Mouse (Mus musculus): ENCODE results near the gene Krt84. TPM values are rescaled to one million over a fixed set of nuclear protein-coding genes. Genes with fewer than 3 reads are reported as not detected.
"Not testable (repeated sequence)": the region's sequence is repeated elsewhere in the genome, so short reads cannot be mapped to it uniquely, and the experiment has no call there.

Krt84 gene
- polyA plus RNA-seq, 1 experiment from 2014 or later, result not detected

- 87% methylated on average over 7 of the region's 7 CpGs for WGBS
- H3K4me1 ChIP-seq (ENCODE audit: control insufficient read depth, insufficient read depth, low read length), result peaks cover 4% of the 10 kb centered on the region; the same call in 1 of the 2 replicates
- H3K4me2 ChIP-seq, result no peak within 1 kb of the TSS
- ATAC-seq (ENCODE audit: low FRiP score) (no peak), DNase-seq (ENCODE audit: low spot score, missing footprints) (no peak)
- H3K9ac ChIP-seq (ENCODE audit: low read length), result no peak within 1 kb of the TSS
- H3K27ac ChIP-seq (ENCODE audit: low read depth, low read length), result no peak within 1 kb of the TSS
- H3K36me3 ChIP-seq (ENCODE audit: control insufficient read depth, insufficient read depth, low read length), result no peaks in the 10 kb centered on the region
- H3K4me3 ChIP-seq (ENCODE audit: low read depth, low read length), result no peak within 1 kb of the TSS
- H3K9me3 ChIP-seq (ENCODE audit: control insufficient read depth, low read length), result no peaks in the 10 kb centered on the region
- no peaks in the 10 kb centered on the region for H3K27me3 ChIP-seq (ENCODE audit: control insufficient read depth, insufficient read depth, low read length)
Measured at GRCm38 (mm10) chr15:101550567-101550966, 17.9 kb upstream of the Krt84 start, which contains the start of gene Krt82. Krt82 (minus strand) TSS chr15:101550667.

- no peak overlapping the region for H3K9ac ChIP-seq (ENCODE audit: low read length)
- DNase-seq (ENCODE audit: low spot score, missing footprints), result no peak
- H3K4me2 ChIP-seq, result no peak overlapping the region
- H3K36me3 ChIP-seq (ENCODE audit: control insufficient read depth, insufficient read depth, low read length), result no peaks in the 10 kb centered on the region
- H3K27ac ChIP-seq (ENCODE audit: low read depth, low read length), result no peak overlapping the region
- no peaks in the 10 kb centered on the region for H3K4me1 ChIP-seq (ENCODE audit: control insufficient read depth, insufficient read depth, low read length)
- H3K27me3 ChIP-seq (ENCODE audit: control insufficient read depth, insufficient read depth, low read length), result no peaks in the 10 kb centered on the region
- ATAC-seq (ENCODE audit: low FRiP score), result no peak
- no peak overlapping the region for H3K4me3 ChIP-seq (ENCODE audit: low read depth, low read length)
- no peaks in the 10 kb centered on the region for H3K9me3 ChIP-seq (ENCODE audit: control insufficient read depth, low read length)
- 79% methylated on average over 3 of the region's 3 CpGs for WGBS
Measured at GRCm38 (mm10) chr15:101544478-101544877, 11.9 kb upstream of the Krt84 start.

GRCm38 (mm10) chr15:101542543-101542942, 9.9 kb upstream of the Krt84 start:
- ATAC-seq (ENCODE audit: low FRiP score) (no peak), DNase-seq (ENCODE audit: low spot score, missing footprints) (no peak)
- Histone ChIP-seq H3K4me1 (ENCODE audit: control insufficient read depth, insufficient read depth, low read length) (no peaks in the 10 kb centered on the region), H3K9ac (ENCODE audit: low read length) (no peak overlapping the region), H3K9me3 (ENCODE audit: control insufficient read depth, low read length) (no peaks in the 10 kb centered on the region), H3K27ac (ENCODE audit: low read depth, low read length) (no peak overlapping the region), H3K36me3 (ENCODE audit: control insufficient read depth, insufficient read depth, low read length) (no peaks in the 10 kb centered on the region), H3K4me2 (no peak overlapping the region), H3K27me3 (ENCODE audit: control insufficient read depth, insufficient read depth, low read length) (no peaks in the 10 kb centered on the region), H3K4me3 (ENCODE audit: low read depth, low read length) (no peak overlapping the region)
- 53% methylated on average over 8 of the region's 9 CpGs for WGBS

GRCm38 (mm10) chr15:101538580-101538900, 5.9 kb upstream of the Krt84 start:
- Histone ChIP-seq H3K4me1 (ENCODE audit: control insufficient read depth, insufficient read depth, low read length) (no peaks in the 10 kb centered on the region), H3K27ac (ENCODE audit: low read depth, low read length) (no peak overlapping the region), H3K9me3 (ENCODE audit: control insufficient read depth, low read length) (no peaks in the 10 kb centered on the region), H3K4me2 (no peak overlapping the region), H3K27me3 (ENCODE audit: control insufficient read depth, insufficient read depth, low read length) (no peaks in the 10 kb centered on the region), H3K9ac (ENCODE audit: low read length) (no peak overlapping the region), H3K4me3 (ENCODE audit: low read depth, low read length) (no peak overlapping the region), H3K36me3 (ENCODE audit: control insufficient read depth, insufficient read depth, low read length) (no peaks in the 10 kb centered on the region)
- ATAC-seq (ENCODE audit: low FRiP score) (no peak), DNase-seq (ENCODE audit: low spot score, missing footprints) (no peak)
- 81% methylated on average over 4 of the region's 4 CpGs for WGBS

DNA sequence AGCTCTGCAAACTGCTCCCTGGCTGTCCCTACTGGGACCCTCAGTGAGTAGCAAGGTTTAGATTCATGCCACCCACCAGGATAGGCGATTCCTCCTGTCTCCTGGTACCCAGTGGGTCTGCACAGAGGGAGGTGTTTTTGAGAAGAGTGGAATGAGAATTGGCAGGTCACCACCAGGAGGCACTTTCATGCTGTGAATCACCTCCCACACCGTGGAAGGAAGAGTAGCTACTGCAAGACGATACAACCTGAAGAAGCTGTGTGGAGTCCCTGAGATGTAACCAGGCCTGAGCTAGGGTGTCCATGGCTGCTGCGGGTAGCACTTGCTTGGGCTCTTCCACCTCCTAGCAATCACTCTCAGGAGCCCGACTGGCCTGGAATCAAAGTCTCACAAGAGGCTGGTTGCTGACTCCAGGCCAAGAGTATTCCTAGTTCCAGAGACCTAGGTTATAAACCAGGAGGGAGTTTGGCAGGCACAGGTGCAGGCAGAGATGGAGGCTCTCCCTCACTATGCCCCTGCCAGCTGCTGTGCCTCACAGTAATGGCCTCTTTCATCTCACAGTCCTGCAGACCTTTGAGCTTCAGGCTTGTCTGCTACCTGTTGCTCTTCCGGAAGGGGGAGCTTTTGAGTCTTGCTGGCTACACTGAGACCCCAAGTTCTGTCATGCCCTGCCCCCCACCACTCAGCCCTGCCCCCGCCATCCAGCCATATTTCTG, 5.4 kb upstream of the Krt84 start:
- ATAC-seq (ENCODE audit: low FRiP score) (no peak), DNase-seq (ENCODE audit: low spot score, missing footprints) (no peak)
- Histone ChIP-seq H3K4me2 (no peak overlapping the region), H3K4me3 (ENCODE audit: low read depth, low read length) (no peak overlapping the region), H3K4me1 (ENCODE audit: control insufficient read depth, insufficient read depth, low read length) (no peaks in the 10 kb centered on the region), H3K9ac (ENCODE audit: low read length) (no peak overlapping the region), H3K27ac (ENCODE audit: low read depth, low read length) (no peak overlapping the region), H3K36me3 (ENCODE audit: control insufficient read depth, insufficient read depth, low read length) (no peaks in the 10 kb centered on the region), H3K27me3 (ENCODE audit: control insufficient read depth, insufficient read depth, low read length) (no peaks in the 10 kb centered on the region), H3K9me3 (ENCODE audit: control insufficient read depth, low read length) (no peaks in the 10 kb centered on the region)
- WGBS, result 42% methylated on average over 7 of the region's 7 CpGs

DNA sequence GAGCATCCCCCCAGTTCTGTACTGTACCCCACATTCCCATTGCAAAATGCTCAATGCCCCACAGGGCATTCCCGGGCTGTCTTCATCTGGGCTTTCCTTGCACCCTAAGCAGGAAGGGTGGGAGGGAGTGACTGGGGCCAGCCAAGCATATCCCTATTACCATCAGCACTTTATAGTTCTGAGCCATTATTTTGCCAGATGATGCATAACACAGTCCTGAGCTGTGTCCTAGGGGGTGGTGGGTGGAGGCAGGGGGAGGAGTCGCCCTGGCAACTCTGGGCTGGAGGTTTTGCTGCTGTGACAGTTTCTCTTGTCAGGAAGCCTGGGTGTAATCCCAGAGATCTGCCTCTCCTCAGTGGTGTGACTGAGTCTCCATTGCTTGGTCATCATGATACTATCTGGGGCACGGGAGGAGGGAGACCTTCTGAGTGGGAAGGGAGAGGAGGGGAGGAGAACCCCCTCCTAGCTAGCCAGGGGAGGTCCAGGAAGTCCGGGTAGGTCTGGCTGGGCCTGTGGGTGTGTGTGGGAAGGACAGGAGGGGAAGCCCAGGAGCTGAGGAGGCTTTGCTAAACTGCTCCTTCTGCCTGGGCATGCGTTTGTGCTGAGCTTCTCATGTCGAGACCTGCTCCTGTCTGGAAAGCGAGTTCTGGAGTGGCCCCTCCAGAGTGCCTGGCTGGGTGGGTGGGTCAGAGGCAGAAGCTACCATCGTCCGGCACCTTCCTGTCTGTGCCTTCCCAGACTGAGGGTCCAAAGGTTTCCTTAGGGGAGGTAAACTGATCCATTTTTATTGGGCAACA, 3.6 kb upstream of the Krt84 start:
- no peak for ATAC-seq (ENCODE audit: low FRiP score)

DNA sequence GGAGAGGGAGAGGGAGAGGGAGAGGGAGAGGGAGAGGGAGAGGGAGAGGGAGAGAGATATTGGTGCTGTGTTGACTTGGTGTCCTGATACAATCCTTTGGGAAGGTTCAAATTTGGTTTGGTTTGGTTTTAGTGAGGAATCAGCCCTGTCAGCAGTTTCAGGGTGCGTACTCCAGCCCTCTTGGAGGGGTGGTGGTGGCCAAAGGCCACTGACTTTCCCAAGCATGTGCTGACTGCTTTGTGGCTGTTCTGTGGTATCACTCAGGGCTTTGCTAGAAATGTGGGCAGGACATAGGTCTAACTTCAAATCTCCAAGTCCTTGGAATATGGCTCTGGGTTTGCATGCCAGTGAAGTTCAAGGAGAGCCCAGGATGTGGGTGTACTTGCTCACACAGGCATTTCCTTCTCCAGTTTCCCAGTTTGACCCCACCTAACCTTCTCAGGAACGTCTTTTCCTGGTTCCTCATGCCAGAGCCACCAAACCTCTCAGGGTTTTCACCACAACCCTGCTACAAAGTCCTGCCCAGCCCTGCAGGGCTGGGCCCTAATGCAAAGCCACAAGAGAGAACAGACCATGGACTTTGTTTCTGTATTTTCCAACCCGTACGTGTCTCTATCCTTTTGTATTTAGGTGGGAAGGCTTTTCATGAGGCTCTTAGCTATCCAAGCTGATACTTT, 9.9 kb downstream of the Krt84 start:
- Histone ChIP-seq H3K4me3 (ENCODE audit: low read depth, low read length) (no peak overlapping the region), H3K9ac (ENCODE audit: low read length) (no peak overlapping the region), H3K9me3 (ENCODE audit: control insufficient read depth, low read length) (no peaks in the 10 kb centered on the region), H3K4me2 (no peak overlapping the region), H3K36me3 (ENCODE audit: control insufficient read depth, insufficient read depth, low read length) (no peaks in the 10 kb centered on the region), H3K4me1 (ENCODE audit: control insufficient read depth, insufficient read depth, low read length) (no peaks in the 10 kb centered on the region), H3K27ac (ENCODE audit: low read depth, low read length) (no peak overlapping the region), H3K27me3 (ENCODE audit: control insufficient read depth, insufficient read depth, low read length) (no peaks in the 10 kb centered on the region)
- 81% methylated on average over 4 of the region's 4 CpGs for WGBS
- no peak for ATAC-seq (ENCODE audit: low FRiP score)
- DNase-seq (ENCODE audit: low spot score, missing footprints), result no peak

More for the DNA sequence above, 3.6 kb upstream of the Krt84 start:
- Histone ChIP-seq H3K4me3 (ENCODE audit: low read depth, low read length) (no peak overlapping the region), H3K9ac (ENCODE audit: low read length) (no peak overlapping the region), H3K27ac (ENCODE audit: low read depth, low read length) (no peak overlapping the region), H3K27me3 (ENCODE audit: control insufficient read depth, insufficient read depth, low read length) (no peaks in the 10 kb centered on the region), H3K4me2 (no peak overlapping the region), H3K4me1 (ENCODE audit: control insufficient read depth, insufficient read depth, low read length) (no peaks in the 10 kb centered on the region), H3K9me3 (ENCODE audit: control insufficient read depth, low read length) (no peaks in the 10 kb centered on the region), H3K36me3 (ENCODE audit: control insufficient read depth, insufficient read depth, low read length) (no peaks in the 10 kb centered on the region)
- 76% methylated on average over 9 of the region's 9 CpGs for WGBS
- DNase-seq (ENCODE audit: low spot score, missing footprints), result no peak

- H3K27me3 ChIP-seq (ENCODE audit: control insufficient read depth, insufficient read depth, low read length), result no peaks in the 10 kb centered on the region
Measured at GRCm38 (mm10) chr15:101519792-101520191, 12.8 kb downstream of the Krt84 start.

GRCm38 (mm10) chr15:101517161-101517560, 15.5 kb downstream of the Krt84 start, which contains the start of gene Gm49425:
Gm49425 (minus strand) TSS chr15:101517261.
- H3K27ac ChIP-seq (ENCODE audit: low read depth, low read length); ATAC-seq (ENCODE audit: low FRiP score); DNase-seq (ENCODE audit: low spot score, missing footprints); H3K4me1 ChIP-seq (ENCODE audit: control insufficient read depth, insufficient read depth, low read length); H3K9me3 ChIP-seq (ENCODE audit: control insufficient read depth, low read length); H3K9ac ChIP-seq (ENCODE audit: low read length); H3K4me3 ChIP-seq (ENCODE audit: low read depth, low read length); H3K36me3 ChIP-seq (ENCODE audit: control insufficient read depth, insufficient read depth, low read length); H3K4me2 ChIP-seq; H3K27me3 ChIP-seq (ENCODE audit: control insufficient read depth, insufficient read depth, low read length): not testable (repeated sequence)
- 74% methylated on average over 2 of the region's 2 CpGs for WGBS

More at GRCm38 (mm10) chr15:101519792-101520191, 12.8 kb downstream of the Krt84 start:
- Histone ChIP-seq H3K4me1 (ENCODE audit: control insufficient read depth, insufficient read depth, low read length) (no peaks in the 10 kb centered on the region), H3K9ac (ENCODE audit: low read length) (no peak overlapping the region), H3K27ac (ENCODE audit: low read depth, low read length) (no peak overlapping the region), H3K9me3 (ENCODE audit: control insufficient read depth, low read length) (no peaks in the 10 kb centered on the region), H3K4me2 (no peak overlapping the region), H3K4me3 (ENCODE audit: low read depth, low read length) (no peak overlapping the region), H3K36me3 (ENCODE audit: control insufficient read depth, insufficient read depth, low read length) (no peaks in the 10 kb centered on the region)
- DNase-seq (ENCODE audit: low spot score, missing footprints) (peak; percentile 94), ATAC-seq (ENCODE audit: low FRiP score) (no peak)
- WGBS, result 13% methylated on average over 2 of the region's 2 CpGs
